Mouse (Mus musculus): ENCODE data around the gene Trim6. TPM values are rescaled to one million over a fixed set of nuclear protein-coding genes. Genes with fewer than 3 reads are reported as not detected.
A peak's percentile ranks its signal among the peaks of the same experiment; 100 is the strongest.

Trim6 gene
- polyA plus RNA-seq, 1 experiment = 0.98 TPM

- no peak for TF ChIP-seq POLR2A (IDR thresholded peaks at IDR 0.05; ENCODE audit: control insufficient read depth, extremely low read depth, insufficient read depth, low read length, poor library complexity)
- no peak for TF ChIP-seq CTCF (IDR thresholded peaks at IDR 0.05; ENCODE audit: borderline replicate concordance, control insufficient read depth, extremely low read depth, insufficient read depth, low read length, poor library complexity)
- no peak for DNase-seq
- Histone ChIP-seq H3K27me3 (ENCODE audit: control insufficient read depth, insufficient read depth, low read length) (no peaks in the 10 kb centered on the region), H3K36me3 (ENCODE audit: control insufficient read depth, insufficient read depth, low read length) (no peaks in the 10 kb centered on the region), H3K27ac (ENCODE audit: control insufficient read depth, insufficient read depth, low read length) (no peak overlapping the region), H3K4me1 (replicated peaks; ENCODE audit: control insufficient read depth, insufficient read depth, low read length) (no peaks in the 10 kb centered on the region), H3K4me3 (ENCODE audit: control insufficient read depth, insufficient read depth, low read length) (no peak overlapping the region)
- WGBS = 25% methylated on average over 9 of the region's 9 CpGs
Measured at GRCm38 (mm10) chr7:104191275-104191674, 27.3 kb upstream of the Trim6 start.

DNA sequence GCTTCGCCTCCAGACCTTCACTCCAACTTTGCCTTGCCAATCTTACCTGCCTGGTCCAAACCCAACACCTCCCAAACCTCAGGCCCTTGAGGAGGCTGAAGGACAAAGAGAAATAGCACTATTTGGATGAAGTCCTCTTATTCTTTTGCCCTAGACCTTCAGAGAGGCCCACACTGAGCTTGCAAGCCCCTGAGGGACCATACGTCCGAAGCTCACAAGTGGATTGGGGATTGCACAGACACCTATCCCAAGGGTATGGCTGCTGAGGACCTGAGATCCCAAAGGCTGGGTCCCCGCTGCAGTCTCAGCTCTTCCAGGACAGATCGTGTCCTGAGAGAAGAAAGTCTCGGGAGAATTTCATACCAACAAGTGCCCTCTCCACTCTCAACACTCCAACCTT, 22.7 kb upstream of the Trim6 start, which contains the start of gene Olfr649:
Gene Olfr649, minus strand, starts transcription at position 101 of the 400 bp plus-strand sequence.
- 96% methylated on average over 6 of the region's 6 CpGs for WGBS
- TF ChIP-seq CTCF (IDR thresholded peaks at IDR 0.05; ENCODE audit: borderline replicate concordance, control insufficient read depth, extremely low read depth, insufficient read depth, low read length, poor library complexity) (no peak), POLR2A (IDR thresholded peaks at IDR 0.05; ENCODE audit: control insufficient read depth, extremely low read depth, insufficient read depth, low read length, poor library complexity) (no peak)

DNA sequence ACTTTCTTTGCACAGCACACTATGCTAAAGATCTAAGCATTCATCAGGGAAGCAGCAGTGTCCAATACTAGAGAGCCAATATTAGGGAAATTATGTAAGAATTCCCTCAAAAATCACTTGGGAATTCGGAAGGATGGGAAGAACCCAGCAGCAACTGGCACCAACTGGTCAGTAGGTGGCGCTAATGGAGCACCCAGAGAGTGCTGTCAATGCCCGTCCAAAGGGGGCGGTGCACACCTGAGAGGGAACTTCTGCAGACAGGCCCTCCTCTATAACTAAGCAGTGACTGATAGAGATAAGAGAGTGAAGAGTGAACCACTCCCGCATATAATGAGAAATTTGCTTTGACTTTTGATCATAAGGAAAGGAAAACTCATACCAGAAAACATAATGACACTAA, 18.8 kb upstream of the Trim6 start:
- Histone ChIP-seq H3K27me3 (ENCODE audit: control insufficient read depth, insufficient read depth, low read length) (no peaks in the 10 kb centered on the region), H3K27ac (ENCODE audit: control insufficient read depth, insufficient read depth, low read length) (no peak overlapping the region), H3K36me3 (ENCODE audit: control insufficient read depth, insufficient read depth, low read length) (no peaks in the 10 kb centered on the region), H3K4me3 (ENCODE audit: control insufficient read depth, insufficient read depth, low read length) (no peak overlapping the region), H3K4me1 (replicated peaks; ENCODE audit: control insufficient read depth, insufficient read depth, low read length) (no peaks in the 10 kb centered on the region)
- WGBS = 4% methylated on average over 5 of the region's 5 CpGs
- DNase-seq = peak; percentile 72
- TF ChIP-seq CTCF (IDR thresholded peaks at IDR 0.05; ENCODE audit: borderline replicate concordance, control insufficient read depth, extremely low read depth, insufficient read depth, low read length, poor library complexity) = peak; percentile 92
- no peak for TF ChIP-seq POLR2A (IDR thresholded peaks at IDR 0.05; ENCODE audit: control insufficient read depth, extremely low read depth, insufficient read depth, low read length, poor library complexity)

More for the DNA sequence above, 22.7 kb upstream of the Trim6 start, which contains the start of gene Olfr649:
- no peak within 1 kb of the TSS for H3K27ac ChIP-seq (ENCODE audit: control insufficient read depth, insufficient read depth, low read length)
- no peak within 1 kb of the TSS for H3K4me3 ChIP-seq (ENCODE audit: control insufficient read depth, insufficient read depth, low read length)
- H3K4me1 ChIP-seq (replicated peaks; ENCODE audit: control insufficient read depth, insufficient read depth, low read length) = no peaks in the 10 kb centered on the region
- DNase-seq = no peak
- no peaks in the 10 kb centered on the region for H3K27me3 ChIP-seq (ENCODE audit: control insufficient read depth, insufficient read depth, low read length)
- no peaks in the 10 kb centered on the region for H3K36me3 ChIP-seq (ENCODE audit: control insufficient read depth, insufficient read depth, low read length)

GRCm38 (mm10) chr7:104206197-104206596, 12.4 kb upstream of the Trim6 start:
- no peaks in the 10 kb centered on the region for H3K4me1 ChIP-seq (replicated peaks; ENCODE audit: control insufficient read depth, insufficient read depth, low read length)
- TF ChIP-seq POLR2A (IDR thresholded peaks at IDR 0.05; ENCODE audit: control insufficient read depth, extremely low read depth, insufficient read depth, low read length, poor library complexity) (no peak), CTCF (IDR thresholded peaks at IDR 0.05; ENCODE audit: borderline replicate concordance, control insufficient read depth, extremely low read depth, insufficient read depth, low read length, poor library complexity) (no peak)
- H3K27ac ChIP-seq (ENCODE audit: control insufficient read depth, insufficient read depth, low read length) = no peak overlapping the region
- WGBS = 60% methylated on average over 7 of the region's 7 CpGs
- no peaks in the 10 kb centered on the region for H3K36me3 ChIP-seq (ENCODE audit: control insufficient read depth, insufficient read depth, low read length)
- no peak overlapping the region for H3K4me3 ChIP-seq (ENCODE audit: control insufficient read depth, insufficient read depth, low read length)
- no peak for DNase-seq
- no peaks in the 10 kb centered on the region for H3K27me3 ChIP-seq (ENCODE audit: control insufficient read depth, insufficient read depth, low read length)

DNA sequence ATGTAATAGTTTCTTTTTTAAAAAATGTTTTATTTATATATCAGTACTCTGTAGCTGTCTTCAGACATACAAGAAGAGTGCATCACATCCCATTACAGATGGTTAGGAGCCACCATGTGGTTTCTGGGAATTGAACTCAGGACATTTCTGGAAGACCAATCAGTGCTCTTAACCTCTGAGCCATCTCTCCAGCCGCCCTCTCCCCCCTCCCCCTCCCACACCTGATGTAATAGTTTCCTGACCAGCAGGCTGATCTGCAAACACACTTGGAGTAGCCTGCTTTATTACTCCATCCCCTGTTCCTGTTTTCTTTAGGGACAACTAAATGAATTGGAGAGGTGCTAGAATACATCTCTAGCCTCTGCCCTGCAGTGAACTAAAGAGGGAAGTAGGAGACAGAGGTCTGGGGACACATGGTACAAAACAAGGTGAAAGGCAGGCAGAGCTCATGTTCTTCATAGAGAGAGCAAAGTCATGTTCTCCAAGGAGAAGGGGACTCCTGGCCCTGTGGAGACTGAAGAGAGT, 2.5 kb upstream of the Trim6 start:
- Histone ChIP-seq H3K4me1 (replicated peaks; ENCODE audit: control insufficient read depth, insufficient read depth, low read length) (peaks cover 9% of the 10 kb centered on the region), H3K27me3 (ENCODE audit: control insufficient read depth, insufficient read depth, low read length) (no peaks in the 10 kb centered on the region), H3K27ac (ENCODE audit: control insufficient read depth, insufficient read depth, low read length) (no peak overlapping the region), H3K4me3 (ENCODE audit: control insufficient read depth, insufficient read depth, low read length) (no peak overlapping the region), H3K36me3 (ENCODE audit: control insufficient read depth, insufficient read depth, low read length) (no peaks in the 10 kb centered on the region)
- DNase-seq = no peak
- no peak for TF ChIP-seq CTCF (IDR thresholded peaks at IDR 0.05; ENCODE audit: borderline replicate concordance, control insufficient read depth, extremely low read depth, insufficient read depth, low read length, poor library complexity)
- WGBS = 53% methylated on average over 1 of the region's 1 CpGs

DNA sequence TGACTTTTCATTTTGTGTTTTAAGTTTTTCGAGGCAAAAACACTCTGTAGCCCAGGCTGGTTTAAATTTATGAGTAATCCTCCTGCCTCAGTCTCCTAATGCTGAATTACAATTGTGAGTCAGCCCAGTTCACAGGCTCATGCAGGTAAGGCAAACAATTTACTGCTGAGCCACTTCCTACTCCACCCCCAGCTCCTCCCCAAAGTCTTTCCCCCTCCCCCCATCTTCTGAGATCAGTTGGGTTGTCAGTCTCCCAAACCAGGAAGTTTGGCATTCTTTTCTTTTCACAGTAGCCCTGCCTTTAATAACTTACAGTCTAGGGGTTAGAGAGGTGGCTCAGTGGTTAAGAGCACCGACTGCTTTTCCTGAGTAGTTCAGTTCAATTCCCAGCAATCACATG, 712 bp upstream of the Trim6 start:
- H3K27me3 ChIP-seq (ENCODE audit: control insufficient read depth, insufficient read depth, low read length) = no peaks in the 10 kb centered on the region
- H3K4me3 ChIP-seq (ENCODE audit: control insufficient read depth, insufficient read depth, low read length) = no peak overlapping the region
- no peaks in the 10 kb centered on the region for H3K36me3 ChIP-seq (ENCODE audit: control insufficient read depth, insufficient read depth, low read length)
- TF ChIP-seq CTCF (IDR thresholded peaks at IDR 0.05; ENCODE audit: borderline replicate concordance, control insufficient read depth, extremely low read depth, insufficient read depth, low read length, poor library complexity) (no peak), POLR2A (IDR thresholded peaks at IDR 0.05; ENCODE audit: control insufficient read depth, extremely low read depth, insufficient read depth, low read length, poor library complexity) (no peak)
- WGBS = 39% methylated on average over 2 of the region's 2 CpGs
- no peak overlapping the region for H3K27ac ChIP-seq (ENCODE audit: control insufficient read depth, insufficient read depth, low read length)
- peaks cover 9% of the 10 kb centered on the region for H3K4me1 ChIP-seq (replicated peaks; ENCODE audit: control insufficient read depth, insufficient read depth, low read length)
- no peak for DNase-seq

GRCm38 (mm10) chr7:104231203-104231602, 12.6 kb downstream of the Trim6 start:
- no peaks in the 10 kb centered on the region for H3K27me3 ChIP-seq (ENCODE audit: control insufficient read depth, insufficient read depth, low read length)
- no peak overlapping the region for H3K27ac ChIP-seq (ENCODE audit: control insufficient read depth, insufficient read depth, low read length)
- no peaks in the 10 kb centered on the region for H3K4me1 ChIP-seq (replicated peaks; ENCODE audit: control insufficient read depth, insufficient read depth, low read length)
- 38% methylated on average over 2 of the region's 2 CpGs for WGBS
- TF ChIP-seq CTCF (IDR thresholded peaks at IDR 0.05; ENCODE audit: borderline replicate concordance, control insufficient read depth, extremely low read depth, insufficient read depth, low read length, poor library complexity) = no peak
- no peak for TF ChIP-seq POLR2A (IDR thresholded peaks at IDR 0.05; ENCODE audit: control insufficient read depth, extremely low read depth, insufficient read depth, low read length, poor library complexity)
- H3K4me3 ChIP-seq (ENCODE audit: control insufficient read depth, insufficient read depth, low read length) = no peak overlapping the region
- peak; percentile 43 for DNase-seq
- no peaks in the 10 kb centered on the region for H3K36me3 ChIP-seq (ENCODE audit: control insufficient read depth, insufficient read depth, low read length)
